Mouse (Mus musculus) retina, embryonic 14.5 days (tissue): ENCODE measurements at regions not wholly inside any gene's neighbourhood (a gene's known extent, or its start where the extent isn't known, plus 50 kb on each side); places are given as distances from the start of the nearest gene placed in this dataset.
"Not testable (repeated sequence)": the region's sequence is repeated elsewhere in the genome, so short reads cannot be mapped to it uniquely, and the experiment has no call there.

Experiments used
- DNase-seq: peaks from one replicate; pipeline ENCODE4 v3.0.0-alpha.2; 2015; ENCODE audit warnings: low spot score

DNA sequence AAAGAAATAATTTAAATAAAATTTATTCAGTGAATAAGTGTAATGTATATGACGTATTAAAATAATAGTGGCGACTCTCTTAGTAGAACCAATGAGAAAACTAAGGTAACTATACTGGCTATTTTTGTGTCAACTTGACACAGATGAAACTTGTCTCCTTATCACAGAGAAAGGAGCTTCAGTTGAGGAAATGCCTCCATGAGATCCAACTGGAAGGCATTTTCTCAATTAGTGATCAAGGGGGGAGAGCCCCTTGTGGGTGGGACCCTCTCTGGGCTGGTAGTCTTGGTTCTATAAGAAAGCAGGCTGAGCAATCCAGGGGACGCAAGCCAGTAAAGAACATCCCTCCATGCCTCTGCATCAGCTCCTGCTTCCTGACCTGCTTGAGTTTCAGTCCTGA lies 73.1 kb upstream of the Rnpc3 start:
- not testable (repeated sequence) for DNase-seq

DNA sequence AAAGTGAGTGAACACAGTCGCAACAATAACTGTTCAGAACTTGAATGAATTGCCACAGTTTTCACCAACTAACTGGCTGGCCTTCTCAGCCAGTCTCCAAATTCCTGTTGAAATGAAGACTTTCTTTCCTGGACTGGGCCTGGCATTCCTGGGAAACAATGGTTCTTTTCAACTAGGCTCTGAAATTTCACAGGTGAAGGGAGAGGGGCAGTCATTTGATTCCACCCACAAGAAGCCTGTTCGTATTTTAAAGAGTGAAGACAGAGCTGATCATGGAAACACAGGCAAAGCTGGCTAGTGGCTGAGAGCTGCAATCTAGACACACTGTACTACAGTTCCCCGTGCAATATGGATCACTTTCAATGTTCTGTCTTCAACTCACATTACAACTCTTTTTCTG lies 69.1 kb upstream of the Rnpc3 start:
- DNase-seq: no peak

- no peak for DNase-seq
Observed at GRCm38 (mm10) chr3:113697471-113697870, 67.5 kb upstream of the Rnpc3 start.

- DNase-seq: peak; percentile 25
Observed at GRCm38 (mm10) chr3:113696518-113696917, 66.6 kb upstream of the Rnpc3 start.
